Mouse (Mus musculus) heart, embryonic 15.5 days (tissue): ENCODE data around the gene Nup210. TPM values are rescaled to one million over a fixed set of nuclear protein-coding genes. Genes with fewer than 3 reads are reported as not detected.
A peak's percentile ranks its signal among the peaks of the same experiment; 100 is the strongest.

ENCODE experiments used
- ATAC-seq: fragments of 200-750 bp; cut with Nextera tagmentation; replicated peaks from 2 replicates; pipeline ENCODE4 v1.8.0; 2017; ENCODE audit warnings: low read depth, moderate TSS enrichment; ENCODE audit not compliant: insufficient number of reproducible peaks, insufficient read depth, low FRiP score
- H3K27ac ChIP-seq: fragments of 300-500 bp; sonication (generic); 2 replicates; pipeline ENCODE4 v1.5.1; 2015; ENCODE audit warnings: mild to moderate bottlenecking, inconsistent platforms
- H3K27me3 ChIP-seq: fragments of 300-500 bp; sonication (generic); 2 replicates; pipeline ENCODE4 v1.6.1; 2015; ENCODE audit warnings: inconsistent platforms
- H3K36me3 ChIP-seq: fragments of 300-500 bp; sonication (generic); 2 replicates; pipeline ENCODE4 v1.6.1; 2015; ENCODE audit warnings: mild to moderate bottlenecking, inconsistent platforms
- H3K4me1 ChIP-seq: fragments of 300-500 bp; sonication (generic); replicated peaks from 2 replicates; pipeline ENCODE4 v1.6.1; 2015; ENCODE audit warnings: inconsistent platforms
- H3K4me2 ChIP-seq: fragments of 300-500 bp; sonication (generic); 2 replicates; pipeline ENCODE4 v1.6.1; 2015; ENCODE audit warnings: inconsistent platforms, mild to moderate bottlenecking, moderate library complexity
- H3K4me3 ChIP-seq: fragments of 300-500 bp; sonication (generic); 2 replicates; pipeline ENCODE4 v1.5.1; 2015; ENCODE audit warnings: mild to moderate bottlenecking, inconsistent platforms
- H3K9ac ChIP-seq: fragments of 300-500 bp; sonication (generic); 2 replicates; pipeline ENCODE4 v1.6.1; 2015; ENCODE audit warnings: mild to moderate bottlenecking, inconsistent platforms
- H3K9me3 ChIP-seq: fragments of 300-500 bp; sonication (generic); replicated peaks from 2 replicates; pipeline ENCODE4 v1.6.1; 2016; ENCODE audit warnings: inconsistent platforms
- WGBS: fragments of 180-500 bp; shearing (Covaris S2); methylation state at CpG from one replicate; pipeline ENCODE4 v1.1.7; 2015; ENCODE audit warnings: mixed read lengths; 5-methylcytosine and 5-hydroxymethylcytosine counted together
- polyA plus RNA-seq: library from polyadenylated mRNA; unstranded; fragments of >200 nt; fragmentation: Nextera tagmentation; extraction: Ambion mirVana; gene quantifications from 2 replicates; pipeline ENCODE4 v1.2.1, GENCODE M21; 2015

The Nup210 gene
- polyA plus RNA-seq, 1 experiment from 2014 or later, result 6.2 TPM

DNA sequence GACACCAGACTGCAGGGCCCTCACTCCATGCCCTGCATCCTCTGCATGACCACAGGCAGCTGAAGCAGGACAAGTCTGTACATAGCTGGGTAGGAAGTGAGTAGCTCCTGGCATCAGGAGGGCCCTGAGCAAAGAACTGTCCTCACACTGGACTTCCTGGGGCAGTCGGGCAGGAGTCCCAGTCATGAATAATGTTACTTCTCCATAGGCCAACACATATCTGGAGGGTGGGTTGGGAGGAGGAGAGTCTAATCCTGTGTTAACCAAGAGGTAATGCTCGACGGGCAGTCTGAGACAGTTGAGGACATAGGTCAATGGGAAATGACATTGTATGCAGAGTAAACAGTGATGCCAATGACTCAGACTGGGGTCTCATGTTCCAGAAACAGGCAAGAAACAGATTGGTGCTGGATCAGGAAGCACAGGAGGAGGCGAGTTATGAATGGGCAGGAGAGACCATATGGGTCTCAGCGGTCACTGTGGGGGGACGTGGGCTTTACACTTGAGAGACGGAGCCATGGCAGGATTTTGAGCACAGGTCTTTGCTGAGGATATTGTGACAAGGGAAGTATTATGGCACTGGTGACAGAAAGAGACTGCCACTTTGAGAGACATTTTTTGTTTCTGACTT is 99.9 kb downstream of the Nup210 start:
- 74% methylated on average over 7 of the region's 7 CpGs for WGBS
- H3K4me2 ChIP-seq, result no peak overlapping the region
- no peaks in the 10 kb centered on the region for H3K36me3 ChIP-seq
- H3K27ac ChIP-seq, result no peak overlapping the region
- ATAC-seq, result no peak
- no peak overlapping the region for H3K4me3 ChIP-seq
- H3K9ac ChIP-seq, result no peak overlapping the region
- peaks cover 12% of the 10 kb centered on the region for H3K4me1 ChIP-seq
- H3K27me3 ChIP-seq, result no peaks in the 10 kb centered on the region
- H3K9me3 ChIP-seq, result no peaks in the 10 kb centered on the region

GRCm38 (mm10) chr6:91014198-91014958 is 102.3 kb downstream of the Nup210 start:
- Histone ChIP-seq H3K27ac (no peak overlapping the region), H3K9ac (no peak overlapping the region), H3K4me2 (no peak overlapping the region), H3K36me3 (no peaks in the 10 kb centered on the region), H3K9me3 (no peaks in the 10 kb centered on the region), H3K4me1 (peaks cover 13% of the 10 kb centered on the region), H3K27me3 (no peaks in the 10 kb centered on the region), H3K4me3 (no peak overlapping the region)
- WGBS, result 67% methylated on average over 9 of the region's 9 CpGs
- ATAC-seq, result no peak

DNA sequence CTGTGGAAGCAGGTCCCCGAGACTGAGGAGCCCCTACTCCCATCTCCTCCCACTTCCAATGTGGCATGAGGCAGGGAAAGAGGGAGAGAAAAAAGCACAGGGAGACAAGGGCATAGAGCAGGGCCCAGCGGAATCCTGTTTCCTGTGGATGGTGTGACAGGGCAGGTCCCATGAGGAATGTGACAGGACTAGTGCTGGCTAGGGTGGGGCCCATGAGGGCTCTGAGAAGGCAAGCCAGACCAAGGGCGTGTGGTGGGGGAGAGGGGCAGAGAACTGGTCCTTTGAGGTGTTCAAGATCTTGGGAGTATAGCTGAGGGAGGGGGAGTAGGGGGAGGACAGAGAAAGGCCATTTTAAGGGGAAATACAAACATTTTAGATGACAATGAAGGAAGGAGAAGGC is 104.2 kb downstream of the Nup210 start:
- Histone ChIP-seq H3K27ac (no peak overlapping the region), H3K4me1 (peaks cover 13% of the 10 kb centered on the region), H3K9ac (no peak overlapping the region), H3K9me3 (no peaks in the 10 kb centered on the region), H3K4me2 (no peak overlapping the region), H3K4me3 (no peak overlapping the region), H3K27me3 (no peaks in the 10 kb centered on the region), H3K36me3 (no peaks in the 10 kb centered on the region)
- ATAC-seq, result no peak
- WGBS, result 55% methylated on average over 3 of the region's 3 CpGs

DNA sequence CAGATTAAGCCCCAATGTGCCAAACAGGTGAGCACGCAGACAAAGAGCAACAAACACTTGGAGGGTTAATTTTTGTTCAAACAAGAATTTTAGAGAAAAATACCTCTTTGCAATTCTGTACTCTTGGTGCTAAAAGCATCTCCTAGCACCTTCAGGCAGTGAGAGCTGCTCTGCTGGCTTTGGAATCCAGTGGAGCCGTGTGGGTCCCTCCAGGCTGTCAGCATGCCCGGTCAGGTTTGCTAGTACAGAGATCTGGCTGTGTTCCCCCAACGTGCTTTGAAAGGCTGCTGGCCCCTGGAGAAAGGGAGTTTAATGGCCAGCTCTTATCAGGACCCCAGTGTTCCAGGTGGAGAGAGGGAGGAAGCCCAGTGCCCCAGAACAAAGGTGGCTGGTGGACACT is 105.1 kb downstream of the Nup210 start:
- H3K27me3 ChIP-seq, result no peaks in the 10 kb centered on the region
- no peaks in the 10 kb centered on the region for H3K36me3 ChIP-seq
- no peak overlapping the region for H3K9ac ChIP-seq
- H3K9me3 ChIP-seq, result no peaks in the 10 kb centered on the region
- 0 out of 2 replicates have a peak overlapping the region, but pooled peaks have one; percentile 21 for H3K27ac ChIP-seq
- no peak overlapping the region for H3K4me2 ChIP-seq
- H3K4me1 ChIP-seq, result peaks cover 13% of the 10 kb centered on the region
- WGBS, result 36% methylated on average over 4 of the region's 4 CpGs
- ATAC-seq, result 0 out of 2 replicates have a peak, but pooled peaks have one; percentile 56
- H3K4me3 ChIP-seq, result no peak overlapping the region

GRCm38 (mm10) chr6:91008284-91008830 is 108.3 kb downstream of the Nup210 start:
- no peaks in the 10 kb centered on the region for H3K9me3 ChIP-seq
- no peaks in the 10 kb centered on the region for H3K27me3 ChIP-seq
- no peaks in the 10 kb centered on the region for H3K36me3 ChIP-seq
- no peak for ATAC-seq
- H3K4me2 ChIP-seq, result no peak overlapping the region
- peaks cover 21% of the 10 kb centered on the region for H3K4me1 ChIP-seq
- no peak overlapping the region for H3K27ac ChIP-seq
- no peak overlapping the region for H3K9ac ChIP-seq
- 84% methylated on average over 3 of the region's 3 CpGs for WGBS
- H3K4me3 ChIP-seq, result no peak overlapping the region

DNA sequence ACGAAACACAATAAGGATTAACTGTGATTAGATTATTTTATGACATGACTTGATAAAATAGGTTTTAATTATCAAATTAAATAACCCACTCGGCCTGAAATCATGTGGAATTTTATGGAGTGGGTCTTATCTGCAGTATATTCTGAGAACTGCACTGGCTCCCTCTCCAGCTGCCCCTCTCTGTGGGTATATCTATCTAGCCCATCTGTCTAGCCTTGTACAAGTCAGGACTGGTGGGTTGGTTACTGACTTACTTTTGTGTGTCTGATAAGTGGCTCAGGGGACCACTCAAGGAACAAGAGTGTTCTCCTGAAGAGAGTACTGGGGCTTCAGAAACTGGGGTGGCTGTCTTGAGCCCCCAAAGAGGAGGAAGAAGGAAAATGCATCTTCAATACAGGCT is 109.4 kb downstream of the Nup210 start:
- no peak for ATAC-seq
- WGBS, result 61% methylated on average over 2 of the region's 2 CpGs

DNA sequence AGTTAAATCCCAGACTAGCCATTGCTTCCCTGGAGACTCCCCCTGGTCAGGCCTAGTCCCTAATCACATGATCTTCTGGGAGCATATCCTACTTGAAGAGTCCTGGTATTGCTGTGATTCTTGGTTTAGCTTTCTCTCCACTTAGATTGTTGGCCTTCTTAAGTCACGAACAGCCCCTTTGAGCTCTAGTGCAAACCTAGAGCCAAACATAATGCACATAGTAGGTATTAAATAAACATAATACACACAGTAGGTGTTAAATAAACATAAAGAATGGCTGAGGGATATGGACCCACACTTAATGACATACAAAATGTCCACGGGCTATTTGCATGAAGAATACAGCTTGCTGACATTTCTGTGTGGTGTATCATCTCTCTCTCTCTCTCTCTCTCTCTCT is 112.5 kb downstream of the Nup210 start:
- H3K27me3 ChIP-seq, result no peaks in the 10 kb centered on the region
- H3K36me3 ChIP-seq, result no peaks in the 10 kb centered on the region
- no peak overlapping the region for H3K4me3 ChIP-seq
- WGBS, result 90% methylated on average over 2 of the region's 2 CpGs
- H3K9ac ChIP-seq, result no peak overlapping the region
- no peak overlapping the region for H3K27ac ChIP-seq
- no peak for ATAC-seq
- no peaks in the 10 kb centered on the region for H3K9me3 ChIP-seq
- H3K4me2 ChIP-seq, result no peak overlapping the region
- peaks cover 30% of the 10 kb centered on the region for H3K4me1 ChIP-seq

More for the DNA sequence above, 109.4 kb downstream of the Nup210 start:
- H3K9ac ChIP-seq, result no peak overlapping the region
- H3K4me3 ChIP-seq, result no peak overlapping the region
- H3K9me3 ChIP-seq, result no peaks in the 10 kb centered on the region
- H3K27me3 ChIP-seq, result no peaks in the 10 kb centered on the region
- no peak overlapping the region for H3K27ac ChIP-seq
- no peak overlapping the region for H3K4me2 ChIP-seq
- H3K36me3 ChIP-seq, result no peaks in the 10 kb centered on the region
- peaks cover 19% of the 10 kb centered on the region for H3K4me1 ChIP-seq

GRCm38 (mm10) chr6:91003310-91003995 is 113.2 kb downstream of the Nup210 start:
- Histone ChIP-seq H3K9ac (no peak overlapping the region), H3K4me3 (no peak overlapping the region), H3K4me1 (peaks cover 30% of the 10 kb centered on the region), H3K27ac (no peak overlapping the region), H3K9me3 (no peaks in the 10 kb centered on the region), H3K4me2 (no peak overlapping the region), H3K36me3 (no peaks in the 10 kb centered on the region), H3K27me3 (no peaks in the 10 kb centered on the region)
- no peak for ATAC-seq
- 12% methylated on average over 3 of the region's 3 CpGs for WGBS

DNA sequence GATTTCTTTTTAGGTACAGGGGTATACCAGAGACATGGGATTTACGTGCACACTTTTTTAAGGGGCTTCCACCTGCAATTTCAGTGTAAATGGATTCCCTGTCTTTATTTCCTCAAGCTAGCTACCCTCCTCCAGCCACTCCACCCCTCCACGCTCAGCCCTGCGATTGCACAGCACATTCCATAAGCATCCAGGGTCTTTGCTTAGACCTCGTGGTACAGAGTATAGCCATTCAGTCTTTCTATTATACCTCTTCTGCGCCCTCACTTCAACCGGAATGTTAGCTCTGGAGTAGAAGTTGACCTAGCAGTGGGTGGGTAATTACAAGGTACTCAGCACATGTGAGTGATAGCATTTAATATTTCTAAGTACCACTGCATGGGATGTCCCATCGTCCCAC is 115.1 kb downstream of the Nup210 start:
- 44% methylated on average over 7 of the region's 7 CpGs for WGBS
- no peak overlapping the region for H3K9ac ChIP-seq
- no peak overlapping the region for H3K4me3 ChIP-seq
- ATAC-seq, result no peak
- no peaks in the 10 kb centered on the region for H3K9me3 ChIP-seq
- H3K27me3 ChIP-seq, result no peaks in the 10 kb centered on the region
- H3K4me2 ChIP-seq, result peak overlapping the region; percentile 47; the same call in 1 of the 2 replicates
- peaks cover 34% of the 10 kb centered on the region for H3K4me1 ChIP-seq
- no peak overlapping the region for H3K27ac ChIP-seq
- H3K36me3 ChIP-seq, result no peaks in the 10 kb centered on the region

GRCm38 (mm10) chr6:91000819-91001525 is 115.7 kb downstream of the Nup210 start:
- no peaks in the 10 kb centered on the region for H3K27me3 ChIP-seq
- H3K4me3 ChIP-seq, result no peak overlapping the region
- WGBS, result 19% methylated on average over 15 of the region's 15 CpGs
- no peaks in the 10 kb centered on the region for H3K9me3 ChIP-seq
- H3K4me1 ChIP-seq, result peaks cover 34% of the 10 kb centered on the region
- ATAC-seq, result no peak
- H3K27ac ChIP-seq, result no peak overlapping the region
- H3K9ac ChIP-seq, result no peak overlapping the region
- H3K36me3 ChIP-seq, result no peaks in the 10 kb centered on the region
- H3K4me2 ChIP-seq, result peak overlapping the region; percentile 47

GRCm38 (mm10) chr6:90999176-90999575 is 117.5 kb downstream of the Nup210 start:
- Histone ChIP-seq H3K27ac (no peak overlapping the region), H3K9ac (no peak overlapping the region), H3K4me1 (peaks cover 32% of the 10 kb centered on the region), H3K36me3 (no peaks in the 10 kb centered on the region), H3K4me2 (no peak overlapping the region), H3K9me3 (no peaks in the 10 kb centered on the region), H3K4me3 (no peak overlapping the region), H3K27me3 (no peaks in the 10 kb centered on the region)
- WGBS, result 58% methylated on average over 4 of the region's 4 CpGs
- ATAC-seq, result no peak
